Mouse (Mus musculus) heart, embryonic 13.5 days (tissue): ENCODE measurements around the gene Pram1. TPM values are rescaled to one million over a fixed set of nuclear protein-coding genes. Genes with fewer than 3 reads are reported as not detected.
"Not testable (repeated sequence)": the region's sequence is repeated elsewhere in the genome, so short reads cannot be mapped to it uniquely, and the experiment has no call there.

ENCODE experiments used
- ATAC-seq: fragments of 200-750 bp; cut with Nextera tagmentation; 2 replicates; pipeline ENCODE4 v1.8.0; 2017; ENCODE audit warnings: moderate TSS enrichment; ENCODE audit not compliant: insufficient number of reproducible peaks, low FRiP score, low TSS enrichment; ENCODE audit errors: extremely low read depth
- H3K27ac ChIP-seq: fragments of 300-500 bp; sonication (generic); replicated peaks from 2 replicates; pipeline ENCODE4 v1.5.1; 2015; ENCODE audit warnings: moderate library complexity, mild to moderate bottlenecking, inconsistent platforms
- H3K27me3 ChIP-seq: fragments of 300-500 bp; sonication (generic); replicated peaks from 2 replicates; pipeline ENCODE4 v1.6.1; 2015; ENCODE audit warnings: mild to moderate bottlenecking, inconsistent platforms
- H3K36me3 ChIP-seq: fragments of 300-500 bp; sonication (generic); 2 replicates; pipeline ENCODE4 v1.6.1; 2015; ENCODE audit warnings: mild to moderate bottlenecking, inconsistent platforms
- H3K4me1 ChIP-seq: fragments of 300-500 bp; sonication (generic); 2 replicates; pipeline ENCODE4 v1.6.1; 2015; ENCODE audit warnings: inconsistent platforms
- H3K4me2 ChIP-seq: fragments of 300-500 bp; sonication (generic); 2 replicates; pipeline ENCODE4 v1.6.1; 2015; ENCODE audit warnings: inconsistent platforms, mild to moderate bottlenecking, moderate library complexity
- H3K4me3 ChIP-seq: fragments of 300-500 bp; sonication (generic); 2 replicates; pipeline ENCODE4 v1.5.1; 2015; ENCODE audit warnings: moderate library complexity, mild to moderate bottlenecking, inconsistent platforms
- H3K9ac ChIP-seq: fragments of 300-500 bp; sonication (generic); 2 replicates; pipeline ENCODE4 v1.6.1; 2015; ENCODE audit warnings: inconsistent platforms, mild to moderate bottlenecking, moderate library complexity
- H3K9me3 ChIP-seq: fragments of 300-500 bp; sonication (generic); 2 replicates; pipeline ENCODE4 v1.6.1; 2016; ENCODE audit warnings: inconsistent platforms
- WGBS: fragments of 180-500 bp; shearing (Covaris S2); methylation state at CpG from one replicate; pipeline ENCODE4 v1.1.7; 2015; ENCODE audit warnings: mixed read lengths; 5-methylcytosine and 5-hydroxymethylcytosine counted together
- polyA plus RNA-seq: library from polyadenylated mRNA; unstranded; fragments of >200 nt; fragmentation: Nextera tagmentation; extraction: Ambion mirVana; gene quantifications from 2 replicates; pipeline ENCODE4 v1.2.1, GENCODE M21; 2015

Gene Pram1
- polyA plus RNA-seq, result 0.56 and 0.64 TPM in 2 replicates

GRCm38 (mm10) chr17:33637516-33638276 is at the start of gene Pram1:
Gene Pram1, plus strand, starts transcription at chr17:33638056.
- ATAC-seq, result no peak
- H3K4me2 ChIP-seq, result no peak within 1 kb of the TSS
- no peaks in the 10 kb centered on the region for H3K27me3 ChIP-seq
- H3K9me3 ChIP-seq, result no peaks in the 10 kb centered on the region
- H3K4me1 ChIP-seq, result 0 out of 2 replicates have a peak, but pooled peaks cover 4% of the 10 kb centered on the region
- H3K36me3 ChIP-seq, result peaks cover 57% of the 10 kb centered on the region
- H3K27ac ChIP-seq, result no peak within 1 kb of the TSS
- WGBS, result 75% methylated on average over 4 of the region's 4 CpGs
- no peak within 1 kb of the TSS for H3K9ac ChIP-seq
- no peak within 1 kb of the TSS for H3K4me3 ChIP-seq

- Histone ChIP-seq H3K36me3 (no peaks in the 10 kb centered on the region), H3K4me3 (no peak overlapping the region), H3K4me1 (no peaks in the 10 kb centered on the region), H3K27ac (no peak overlapping the region), H3K4me2 (no peak overlapping the region), H3K9me3 (peaks cover 8% of the 10 kb centered on the region; the same call in 1 of the 2 replicates), H3K9ac (no peak overlapping the region), H3K27me3 (no peaks in the 10 kb centered on the region)
- no peak for ATAC-seq
These were observed 40.6 kb upstream of the Pram1 start for GRCm38 (mm10) chr17:33597271-33597670.

GRCm38 (mm10) chr17:33598506-33598905 is 39.4 kb upstream of the Pram1 start:
- no peak for ATAC-seq
- no peak overlapping the region for H3K27ac ChIP-seq
- H3K4me2 ChIP-seq, result no peak overlapping the region
- no peaks in the 10 kb centered on the region for H3K27me3 ChIP-seq
- H3K36me3 ChIP-seq, result no peaks in the 10 kb centered on the region
- no peak overlapping the region for H3K9ac ChIP-seq
- H3K4me1 ChIP-seq, result no peaks in the 10 kb centered on the region
- peaks cover 8% of the 10 kb centered on the region; the same call in 1 of the 2 replicates for H3K9me3 ChIP-seq
- WGBS, result 87% methylated on average over 5 of the region's 5 CpGs
- no peak overlapping the region for H3K4me3 ChIP-seq

- H3K36me3 ChIP-seq, result no peaks in the 10 kb centered on the region
- H3K4me3 ChIP-seq, result no peak overlapping the region
- 77% methylated on average over 8 of the region's 8 CpGs for WGBS
- no peak overlapping the region for H3K4me2 ChIP-seq
- no peak for ATAC-seq
- H3K27ac ChIP-seq, result no peak overlapping the region
- peaks cover 8% of the 10 kb centered on the region; the same call in 1 of the 2 replicates for H3K9me3 ChIP-seq
- H3K9ac ChIP-seq, result no peak overlapping the region
- no peaks in the 10 kb centered on the region for H3K27me3 ChIP-seq
- H3K4me1 ChIP-seq, result no peaks in the 10 kb centered on the region
These were observed 37.9 kb upstream of the Pram1 start for GRCm38 (mm10) chr17:33599836-33600475.

- H3K9ac ChIP-seq, result no peak overlapping the region
- no peaks in the 10 kb centered on the region for H3K36me3 ChIP-seq
- ATAC-seq, result no peak
- H3K4me1 ChIP-seq, result no peaks in the 10 kb centered on the region
- no peak overlapping the region for H3K4me2 ChIP-seq
- WGBS, result 77% methylated on average over 3 of the region's 3 CpGs
- peaks cover 8% of the 10 kb centered on the region; the same call in 1 of the 2 replicates for H3K9me3 ChIP-seq
- no peak overlapping the region for H3K27ac ChIP-seq
- H3K4me3 ChIP-seq, result no peak overlapping the region
- H3K27me3 ChIP-seq, result no peaks in the 10 kb centered on the region
These were observed 37.0 kb upstream of the Pram1 start for GRCm38 (mm10) chr17:33600831-33601230.

- WGBS, result 81% methylated on average over 12 of the region's 12 CpGs
These were observed 35.9 kb upstream of the Pram1 start for GRCm38 (mm10) chr17:33601947-33602346.

GRCm38 (mm10) chr17:33607273-33607672 is 30.6 kb upstream of the Pram1 start:
- no peaks in the 10 kb centered on the region for H3K9me3 ChIP-seq
- H3K4me3 ChIP-seq, result no peak overlapping the region
- H3K36me3 ChIP-seq, result no peaks in the 10 kb centered on the region
- no peak for ATAC-seq
- no peak overlapping the region for H3K9ac ChIP-seq
- no peaks in the 10 kb centered on the region for H3K4me1 ChIP-seq
- 37% methylated on average over 2 of the region's 2 CpGs for WGBS
- H3K4me2 ChIP-seq, result no peak overlapping the region
- no peak overlapping the region for H3K27ac ChIP-seq
- H3K27me3 ChIP-seq, result no peaks in the 10 kb centered on the region

More at GRCm38 (mm10) chr17:33601947-33602346, 35.9 kb upstream of the Pram1 start:
- no peak overlapping the region for H3K4me2 ChIP-seq
- H3K27ac ChIP-seq, result no peak overlapping the region
- H3K4me1 ChIP-seq, result no peaks in the 10 kb centered on the region
- H3K36me3 ChIP-seq, result no peaks in the 10 kb centered on the region
- H3K9ac ChIP-seq, result no peak overlapping the region
- H3K27me3 ChIP-seq, result no peaks in the 10 kb centered on the region
- H3K4me3 ChIP-seq, result no peak overlapping the region
- no peak for ATAC-seq
- H3K9me3 ChIP-seq, result peaks cover 8% of the 10 kb centered on the region; the same call in 1 of the 2 replicates

GRCm38 (mm10) chr17:33610548-33610947 is 27.3 kb upstream of the Pram1 start:
- Histone ChIP-seq H3K9ac (no peak overlapping the region), H3K27me3 (no peaks in the 10 kb centered on the region), H3K27ac (no peak overlapping the region), H3K4me1 (no peaks in the 10 kb centered on the region), H3K36me3 (no peaks in the 10 kb centered on the region), H3K9me3 (no peaks in the 10 kb centered on the region), H3K4me3 (no peak overlapping the region), H3K4me2 (no peak overlapping the region)
- no peak for ATAC-seq
- WGBS, result 69% methylated on average over 7 of the region's 7 CpGs

GRCm38 (mm10) chr17:33613726-33614125 is 24.1 kb upstream of the Pram1 start:
- not testable (repeated sequence) for H3K36me3 ChIP-seq, H3K27me3 ChIP-seq, H3K4me1 ChIP-seq, ATAC-seq, H3K9me3 ChIP-seq, H3K9ac ChIP-seq, H3K27ac ChIP-seq, H3K4me3 ChIP-seq, H3K4me2 ChIP-seq
- 76% methylated on average over 5 of the region's 5 CpGs for WGBS

GRCm38 (mm10) chr17:33627281-33627680 is 10.6 kb upstream of the Pram1 start:
- H3K4me1 ChIP-seq, result peaks cover 29% of the 10 kb centered on the region

GRCm38 (mm10) chr17:33628621-33629486 is 9.0 kb upstream of the Pram1 start, which contains the start of gene Zfp414:
Gene Zfp414, plus strand, starts transcription at chr17:33629090.
- ATAC-seq, result peak; percentile 91
- Histone ChIP-seq H3K4me3 (peak within 1 kb of the TSS; percentile 63), H3K9ac (peak within 1 kb of the TSS; percentile 83), H3K4me1 (peaks cover 29% of the 10 kb centered on the region), H3K36me3 (peaks cover 34% of the 10 kb centered on the region), H3K9me3 (no peaks in the 10 kb centered on the region), H3K27ac (peak within 1 kb of the TSS; percentile 95), H3K4me2 (peak within 1 kb of the TSS; percentile 85), H3K27me3 (no peaks in the 10 kb centered on the region)
- 4% methylated on average over 35 of the region's 35 CpGs for WGBS

More at GRCm38 (mm10) chr17:33627281-33627680, 10.6 kb upstream of the Pram1 start:
- Histone ChIP-seq H3K27ac (no peak overlapping the region), H3K4me2 (no peak overlapping the region), H3K9me3 (no peaks in the 10 kb centered on the region), H3K27me3 (no peaks in the 10 kb centered on the region), H3K4me3 (no peak overlapping the region), H3K36me3 (peaks cover 22% of the 10 kb centered on the region), H3K9ac (no peak overlapping the region)
- WGBS, result 88% methylated on average over 3 of the region's 3 CpGs
- no peak for ATAC-seq
